Mouse (Mus musculus) E14TG2a.4 (cell line): ENCODE measurements at regions not wholly inside any gene's neighbourhood (a gene's known extent, or its start where the extent isn't known, plus 50 kb on each side); places are given as distances from the start of the nearest gene placed in this dataset.

Source experiments
- CTCF ChIP-seq: conservative IDR thresholded peaks from 2 replicates; pipeline ENCODE4 v1.5.1; 2014; ENCODE audit warnings: low read length
- NANOG ChIP-seq: IDR thresholded peaks from 2 replicates; pipeline ENCODE4 v1.6.1; 2014; ENCODE audit warnings: borderline replicate concordance, low read length, mixed read lengths
- POU5F1 ChIP-seq: IDR thresholded peaks from 2 replicates; pipeline ENCODE4 v1.6.1; 2014; ENCODE audit warnings: low read length, borderline replicate concordance

- TF ChIP-seq CTCF (no peak), NANOG (no peak), POU5F1 (no peak)
Measured at GRCm38 (mm10) chr15:51592511-51593498, 2291.9 kb upstream of the Gm7489 start.
